Mouse (Mus musculus) liver, embryonic 14.5 days (tissue): ENCODE results near the gene Slc22a5.

Experiments used
- CTCF ChIP-seq: IDR thresholded peaks from 2 replicates; pipeline ENCODE4 v1.5.1; 2016; ENCODE audit warnings: antibody characterized with exemption, low read depth, control low read depth
- EP300 ChIP-seq: IDR thresholded peaks from 2 replicates; pipeline ENCODE4 v1.6.1; 2016; ENCODE audit warnings: antibody characterized with exemption, low read depth

GRCm38 (mm10) chr11:53821945-53822338 is 69.5 kb downstream of the Slc22a5 start:
- TF ChIP-seq EP300: no peak
- no peak for TF ChIP-seq CTCF
